9 mouse cellular contexts compared by ENCODE assay signal in the genomic region with DNA sequence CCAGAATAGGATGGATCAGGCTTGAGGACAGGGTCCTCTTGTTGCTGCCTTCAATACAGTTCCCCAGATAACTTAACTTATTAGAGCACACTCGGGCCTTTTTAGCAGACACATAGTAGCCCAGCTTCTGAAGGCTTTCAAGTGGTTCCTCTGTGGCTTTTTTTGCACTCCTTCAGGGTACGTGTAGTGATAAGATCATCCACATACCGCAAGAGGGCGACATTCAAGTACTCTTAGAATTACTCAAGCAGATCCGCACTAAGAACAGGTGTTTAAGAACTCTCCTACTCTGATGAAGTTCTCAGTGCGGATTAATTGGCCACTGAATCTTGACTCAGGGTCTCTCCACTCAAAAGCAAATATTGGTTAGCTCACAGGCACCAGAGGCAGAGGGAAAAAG. TPM values are rescaled to one million over a fixed set of nuclear protein-coding genes. Genes with fewer than 3 reads are reported as not detected.
A peak's percentile ranks its signal among the peaks of the same experiment; 100 is the strongest.
DNase-seq lines count a peak whose midpoint lies in the region; ATAC-seq and TF ChIP-seq lines count a peak whose summit lies in the region.
"Had no signal": no experiment of that assay in that cellular context is flagged by ENCODE, and none has a peak within 500 bp of the region (broad histone marks: within the 10 kb centered on the region; RNA-seq: fewer than 3 reads in every experiment).

No protein-coding gene starts in this region.

- H3K36me3 ChIP-seq in hindbrain, embryonic 10.5 days: no peaks in the 10 kb centered on the region
- H3K36me3 ChIP-seq: neural tube, embryonic 12.5 days had no signal

- WGBS in hindbrain, embryonic 10.5 days: 59% methylated on average over 6 of the region's 6 CpGs

- peak; percentile 20 for TF ChIP-seq CTCF in gastrocnemius, adult 2 months (IDR thresholded peaks at IDR 0.05)

- peak; percentile 86 for ATAC-seq in neutrophil, adult 5-6 weeks (ENCODE audit: extremely low read depth, insufficient number of reproducible peaks, low FRiP score, poor library complexity, severe bottlenecking)

- H3K27me3 ChIP-seq in hindbrain, embryonic 10.5 days (ENCODE audit: insufficient read depth, poor library complexity, severe bottlenecking): no peaks in the 10 kb centered on the region
- H3K27me3 ChIP-seq: neural tube, embryonic 12.5 days had no signal

- H3K9me3 ChIP-seq in hindbrain, embryonic 10.5 days: no peaks in the 10 kb centered on the region
- H3K9me3 ChIP-seq: neural tube, embryonic 12.5 days had no signal

- H3K27ac ChIP-seq in gastrocnemius, adult 2 months: no peak overlapping the region
- H3K27ac ChIP-seq in hindbrain, embryonic 10.5 days: no peak overlapping the region
- H3K27ac ChIP-seq: neural tube, embryonic 12.5 days had no signal

- H3K4me1 ChIP-seq in hindbrain, embryonic 10.5 days (replicated peaks): no peaks in the 10 kb centered on the region
- H3K4me1 ChIP-seq: neural tube, embryonic 12.5 days had no signal

- no peak for DNase-seq in gastrocnemius, adult 2 months
- no peak for DNase-seq in gastrocnemius, postnatal 4 days (ENCODE audit: low spot score in 2 of 2)
- peak; percentile 84 to 87 for DNase-seq in B cell, adult 2 months
- peak; percentile 18 for DNase-seq in c-Kit-positive CD71-positive TER-119-positive erythroid progenitor cells, embryonic 14.5 days (ENCODE audit: low spot score)
- DNase-seq in right cerebral cortex, postnatal 10 days (ENCODE audit: low spot score in 2 of 2): no peak
- DNase-seq in layer of hippocampus, postnatal 10 days (ENCODE audit: low spot score in 2 of 2): no peak
- no peak for DNase-seq in hindbrain, embryonic 10.5 days (ENCODE audit: low spot score)

- intact Hi-C loops in gastrocnemius, adult 2 months (cut with DNase I): no loop called here

- no peak overlapping the region for H3K4me3 ChIP-seq in gastrocnemius, adult 2 months
- H3K4me3 ChIP-seq in hindbrain, embryonic 10.5 days: no peak overlapping the region
- H3K4me3 ChIP-seq: neural tube, embryonic 12.5 days had no signal

RNA-seq across cellular contexts. Expression of a gene that starts 11.8 kb away (rescaled TPM):
- total RNA-seq in gastrocnemius, adult 2 months (2021): not detected
- under 1 TPM in 1 of 2 experiments, not detected in 1; 0.08 TPM for total RNA-seq in gastrocnemius, postnatal 4 days (2021)
- 1.5 and 1.8 TPM in 2 replicates for total RNA-seq in neutrophil, adult 5-6 weeks (2017)
- total RNA-seq in layer of hippocampus, postnatal 10 days (2021): not detected
- polyA plus RNA-seq in hindbrain, embryonic 10.5 days (2016; fragmentation: Nextera tagmentation; extraction: Ambion mirVana): not detected in 2 replicates
- polyA plus RNA-seq: neural tube, embryonic 12.5 days had no signal

RNA-seq across cellular contexts. Expression of a gene that starts 27.2 kb away (rescaled TPM):
- total RNA-seq in gastrocnemius, adult 2 months (2021): not detected
- under 1 TPM in 1 of 2 experiments, not detected in 1; 0.39 TPM for total RNA-seq in gastrocnemius, postnatal 4 days (2021)
- total RNA-seq in neutrophil, adult 5-6 weeks (2017): 429 and 440 TPM in 2 replicates
- not detected for total RNA-seq in layer of hippocampus, postnatal 10 days (2021)
- not detected in 2 replicates for polyA plus RNA-seq in hindbrain, embryonic 10.5 days (2016; fragmentation: Nextera tagmentation; extraction: Ambion mirVana)
- polyA plus RNA-seq: neural tube, embryonic 12.5 days had no signal

RNA-seq across cellular contexts. Expression of a gene that starts 37.6 kb away (rescaled TPM):
- total RNA-seq in gastrocnemius, adult 2 months (2021): under 1 TPM in 1 of 2 experiments, not detected in 1; 0.14 TPM
- total RNA-seq in gastrocnemius, postnatal 4 days (2021): not detected
- not detected in 2 replicates for total RNA-seq in neutrophil, adult 5-6 weeks (2017)
- total RNA-seq in layer of hippocampus, postnatal 10 days (2021): not detected
- not detected in 2 replicates for polyA plus RNA-seq in hindbrain, embryonic 10.5 days (2016; fragmentation: Nextera tagmentation; extraction: Ambion mirVana)
- polyA plus RNA-seq: neural tube, embryonic 12.5 days had no signal

RNA-seq across cellular contexts. Expression of a gene that starts 49.0 kb away (rescaled TPM):
- total RNA-seq in gastrocnemius, adult 2 months (2021): not detected
- not detected for total RNA-seq in gastrocnemius, postnatal 4 days (2021)
- total RNA-seq in neutrophil, adult 5-6 weeks (2017): not detected in 2 replicates
- not detected for total RNA-seq in layer of hippocampus, postnatal 10 days (2021)
- polyA plus RNA-seq in hindbrain, embryonic 10.5 days (2016; fragmentation: Nextera tagmentation; extraction: Ambion mirVana): not detected in 2 replicates
- polyA plus RNA-seq: neural tube, embryonic 12.5 days had no signal

Comparison
In these comparisons a context has a peak if more than half of its experiments do, and no peak if none do; other contexts are left out.
1. DNase-seq: peak in B cell, adult 2 months (2 of 2) and c-Kit-positive CD71-positive TER-119-positive erythroid progenitor cells, embryonic 14.5 days (single experiment); none in gastrocnemius, adult 2 months (single experiment), gastrocnemius, postnatal 4 days (0 of 2), right cerebral cortex, postnatal 10 days (0 of 2), layer of hippocampus, postnatal 10 days (0 of 2) and hindbrain, embryonic 10.5 days (single experiment).
2. RNA of a gene that starts 27.2 kb away (total RNA-seq): 429 to 440 TPM in neutrophil, adult 5-6 weeks; 0.39 TPM in gastrocnemius, postnatal 4 days, not detected in layer of hippocampus, postnatal 10 days and not detected in gastrocnemius, adult 2 months; every median in the first group is over 100 times any median in the second.